Mouse (Mus musculus) heart, embryonic 10.5 days (tissue): ENCODE measurements around the gene Cdc27. TPM values are rescaled to one million over a fixed set of nuclear protein-coding genes. Genes with fewer than 3 reads are reported as not detected.
"Not testable (repeated sequence)": the region's sequence is repeated elsewhere in the genome, so short reads cannot be mapped to it uniquely, and the experiment has no call there.

ENCODE experiments used
- DNase-seq: peaks from one replicate; pipeline ENCODE4 v3.0.0-alpha.2; 2017; ENCODE audit warnings: low spot score
- H3K27ac ChIP-seq: fragments of 300-500 bp; sonication (generic); 2 replicates; pipeline ENCODE4 v1.5.1; 2016; ENCODE audit warnings: mild to moderate bottlenecking
- H3K27me3 ChIP-seq: fragments of 300-500 bp; sonication (generic); 2 replicates; pipeline ENCODE4 v1.6.1; 2016; ENCODE audit warnings: mild to moderate bottlenecking; ENCODE audit not compliant: poor library complexity, insufficient read depth, severe bottlenecking
- H3K36me3 ChIP-seq: fragments of 300-500 bp; sonication (generic); 2 replicates; pipeline ENCODE4 v1.6.1; 2016; ENCODE audit warnings: mild to moderate bottlenecking, moderate library complexity
- H3K4me1 ChIP-seq: fragments of 300-500 bp; sonication (generic); 2 replicates; pipeline ENCODE4 v1.6.1; 2016; ENCODE audit warnings: mild to moderate bottlenecking
- H3K4me3 ChIP-seq: fragments of 300-500 bp; sonication (generic); 2 replicates; pipeline ENCODE4 v1.5.1; 2016; ENCODE audit warnings: mild to moderate bottlenecking, moderate library complexity
- H3K9me3 ChIP-seq: fragments of 300-500 bp; sonication (generic); 2 replicates; pipeline ENCODE4 v1.6.1; 2016; ENCODE audit warnings: mild to moderate bottlenecking, moderate library complexity
- WGBS: fragments of 180-500 bp; shearing (Covaris S2); methylation state at CpG from one replicate; pipeline ENCODE4 v1.1.7; 2016; 5-methylcytosine and 5-hydroxymethylcytosine counted together
- polyA plus RNA-seq: library from polyadenylated mRNA; unstranded; fragments of >200 nt; fragmentation: Nextera tagmentation; extraction: Ambion mirVana; gene quantifications from 2 replicates; pipeline ENCODE4 v1.2.1, GENCODE M21; 2016

Cdc27 gene
- polyA plus RNA-seq, 1 experiment from 2014 or later: 39.0 TPM

GRCm38 (mm10) chr11:104566796-104567195, 16.4 kb upstream of the Cdc27 start:
- Histone ChIP-seq H3K4me3 (no peak overlapping the region), H3K27ac (0 out of 2 replicates have a peak overlapping the region, but pooled peaks have one; percentile 18), H3K4me1 (peaks cover 47% of the 10 kb centered on the region), H3K9me3 (no peaks in the 10 kb centered on the region), H3K27me3 (no peaks in the 10 kb centered on the region), H3K36me3 (no peaks in the 10 kb centered on the region)
- 77% methylated on average over 2 of the region's 2 CpGs for WGBS
- DNase-seq: peak; percentile 62

DNA sequence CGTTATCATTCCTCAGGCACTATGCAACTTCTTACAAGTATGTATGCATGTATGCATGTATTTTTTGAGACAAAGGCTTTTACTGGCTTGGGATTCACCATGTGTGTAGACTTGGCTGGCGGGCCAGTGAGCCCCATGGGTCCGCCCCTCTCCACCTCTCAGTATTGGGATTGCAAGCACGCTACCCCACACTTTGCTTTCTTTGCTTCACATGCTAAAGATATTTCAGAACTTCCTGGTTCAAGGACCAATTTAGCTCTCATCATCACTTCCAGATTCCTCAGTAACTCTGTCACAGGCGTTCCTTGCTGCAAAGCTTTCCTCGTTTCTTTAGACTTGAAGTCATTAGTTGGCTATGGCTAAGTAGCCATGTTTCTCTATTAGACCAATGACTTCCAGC, 15.7 kb upstream of the Cdc27 start:
- 66% methylated on average over 6 of the region's 6 CpGs for WGBS
- no peak for DNase-seq
- Histone ChIP-seq H3K4me1 (peaks cover 49% of the 10 kb centered on the region), H3K9me3 (no peaks in the 10 kb centered on the region), H3K27me3 (no peaks in the 10 kb centered on the region), H3K27ac (no peak overlapping the region), H3K4me3 (no peak overlapping the region), H3K36me3 (no peaks in the 10 kb centered on the region)

DNA sequence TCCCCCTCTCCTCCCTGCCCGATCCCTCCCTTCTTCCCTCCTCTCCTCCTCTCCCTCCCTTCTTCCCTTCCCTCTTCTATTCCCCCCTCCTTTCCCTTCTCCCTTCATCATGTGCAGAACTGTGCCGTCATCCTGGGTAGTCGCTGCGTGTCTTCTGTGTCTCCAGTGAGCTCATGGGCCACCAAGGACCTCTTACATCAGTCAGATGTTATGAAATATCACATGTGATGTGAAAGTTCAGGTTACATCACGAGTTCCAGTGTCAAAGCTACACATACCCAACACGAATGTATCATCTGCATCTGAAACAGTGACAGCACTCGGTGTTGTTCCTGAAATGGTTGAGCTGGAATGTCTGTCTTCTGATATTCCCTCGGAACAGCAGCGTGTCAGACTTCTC, 14.8 kb upstream of the Cdc27 start:
- Histone ChIP-seq H3K4me3 (no peak overlapping the region), H3K4me1 (peaks cover 57% of the 10 kb centered on the region), H3K9me3 (no peaks in the 10 kb centered on the region), H3K27ac (no peak overlapping the region), H3K27me3 (no peaks in the 10 kb centered on the region), H3K36me3 (no peaks in the 10 kb centered on the region)
- DNase-seq: peak; percentile 41
- 82% methylated on average over 9 of the region's 9 CpGs for WGBS

DNA sequence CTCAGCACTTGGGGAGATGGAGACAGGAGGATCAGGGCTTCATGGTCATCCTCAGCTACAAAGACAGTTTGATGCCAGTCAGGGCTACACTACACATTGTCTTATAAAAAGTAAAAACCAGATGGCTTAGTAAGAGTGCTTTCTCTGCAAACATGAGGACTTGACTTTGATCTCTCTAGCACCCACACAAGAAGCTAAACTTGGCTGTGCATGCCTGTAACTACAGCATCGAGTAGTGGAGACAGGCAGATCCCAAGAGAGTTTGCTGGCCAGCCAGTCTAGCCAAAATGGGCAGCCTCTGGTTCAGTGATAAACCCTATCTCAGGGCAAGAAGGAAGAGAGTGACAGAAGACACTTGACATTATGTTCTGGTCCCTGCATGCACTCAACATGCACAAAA, 13.1 kb upstream of the Cdc27 start:
- Histone ChIP-seq H3K36me3 (no peaks in the 10 kb centered on the region), H3K27ac (no peak overlapping the region), H3K27me3 (no peaks in the 10 kb centered on the region), H3K9me3 (no peaks in the 10 kb centered on the region), H3K4me3 (no peak overlapping the region), H3K4me1 (peaks cover 71% of the 10 kb centered on the region)
- 17% methylated on average over 1 of the region's 1 CpGs for WGBS
- DNase-seq: peak; percentile 56

- WGBS: 8% methylated on average over 2 of the region's 2 CpGs
- Histone ChIP-seq H3K27ac (peak overlapping the region; percentile 84), H3K4me1 (peaks cover 60% of the 10 kb centered on the region), H3K9me3 (no peaks in the 10 kb centered on the region), H3K36me3 (no peaks in the 10 kb centered on the region), H3K4me3 (no peak overlapping the region), H3K27me3 (no peaks in the 10 kb centered on the region)
- DNase-seq: peak; percentile 76
Observed at GRCm38 (mm10) chr11:104560971-104561370, 10.6 kb upstream of the Cdc27 start.

GRCm38 (mm10) chr11:104558651-104559403, 8.4 kb upstream of the Cdc27 start:
- no peaks in the 10 kb centered on the region for H3K36me3 ChIP-seq
- peak overlapping the region; percentile 80 for H3K27ac ChIP-seq
- WGBS: 53% methylated on average over 4 of the region's 4 CpGs
- H3K27me3 ChIP-seq: no peaks in the 10 kb centered on the region
- H3K4me3 ChIP-seq: no peak overlapping the region
- H3K9me3 ChIP-seq: no peaks in the 10 kb centered on the region
- DNase-seq: peak; percentile 72
- peaks cover 52% of the 10 kb centered on the region for H3K4me1 ChIP-seq

- H3K27ac ChIP-seq: peak overlapping the region; percentile 80
- no peaks in the 10 kb centered on the region for H3K36me3 ChIP-seq
- H3K4me3 ChIP-seq: no peak overlapping the region
- WGBS: 35% methylated on average over 4 of the region's 4 CpGs
- H3K27me3 ChIP-seq: 0 out of 2 replicates have a peak, but pooled peaks cover 3% of the 10 kb centered on the region
- peaks cover 46% of the 10 kb centered on the region for H3K4me1 ChIP-seq
- DNase-seq: peak; percentile 53
- no peaks in the 10 kb centered on the region for H3K9me3 ChIP-seq
Observed at GRCm38 (mm10) chr11:104558065-104558464, 7.6 kb upstream of the Cdc27 start.

GRCm38 (mm10) chr11:104549438-104550405, 698 bp downstream of the Cdc27 start:
- Histone ChIP-seq H3K9me3 (no peaks in the 10 kb centered on the region), H3K36me3 (peaks cover 12% of the 10 kb centered on the region; the same call in 1 of the 2 replicates), H3K4me1 (peaks cover 31% of the 10 kb centered on the region), H3K27ac (peak overlapping the region; percentile 97), H3K27me3 (0 out of 2 replicates have a peak, but pooled peaks cover 3% of the 10 kb centered on the region), H3K4me3 (peak overlapping the region; percentile 84)
- under 1% methylated on average over 53 of the region's 53 CpGs for WGBS
- no peak for DNase-seq

DNA sequence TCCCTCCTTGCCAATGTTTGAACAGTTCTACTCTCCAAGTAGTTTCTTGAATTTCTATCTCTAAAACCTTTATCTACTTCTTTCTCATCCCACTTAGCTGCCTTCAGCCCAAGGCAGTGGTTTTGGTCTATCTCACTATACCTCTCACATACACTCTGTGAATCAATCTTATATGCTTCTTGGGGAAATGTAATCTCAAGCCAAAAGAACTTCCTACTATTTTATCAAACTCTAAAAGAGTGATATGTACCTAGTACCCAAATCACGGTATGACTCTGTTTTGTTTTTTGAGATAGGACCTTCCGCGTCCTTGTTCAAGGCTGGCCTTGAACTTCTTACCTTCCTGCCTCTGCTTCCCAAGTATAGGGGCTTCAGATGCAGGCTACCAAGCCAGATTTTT, 2.9 kb downstream of the Cdc27 start:
- DNase-seq: no peak
- H3K9me3 ChIP-seq: no peaks in the 10 kb centered on the region
- WGBS: 82% methylated on average over 3 of the region's 3 CpGs
- peaks cover 32% of the 10 kb centered on the region for H3K4me1 ChIP-seq
- no peak overlapping the region for H3K4me3 ChIP-seq
- peaks cover 20% of the 10 kb centered on the region; the same call in 1 of the 2 replicates for H3K36me3 ChIP-seq
- H3K27me3 ChIP-seq: no peaks in the 10 kb centered on the region
- no peak overlapping the region for H3K27ac ChIP-seq

DNA sequence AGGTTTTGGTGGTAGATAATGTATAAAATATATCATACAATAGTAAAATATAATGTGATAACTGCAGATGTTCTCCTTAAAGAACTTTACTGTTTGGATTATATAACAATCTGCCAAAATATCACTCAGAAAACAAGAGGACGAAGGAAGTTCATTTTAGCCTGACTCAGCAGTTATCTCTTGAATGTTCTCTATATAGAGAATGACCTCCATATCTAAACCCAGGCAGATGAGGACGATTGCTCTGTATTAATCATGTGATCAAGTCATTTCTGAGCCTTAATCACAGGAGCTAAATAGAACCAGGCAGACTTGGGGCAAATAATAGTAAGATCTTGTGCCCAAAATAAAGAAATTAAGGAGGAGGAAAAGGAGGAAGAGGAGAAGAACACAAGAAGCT, 5.9 kb downstream of the Cdc27 start:
- H3K4me3 ChIP-seq: no peak overlapping the region
- 82% methylated on average over 2 of the region's 2 CpGs for WGBS
- H3K27me3 ChIP-seq: no peaks in the 10 kb centered on the region
- DNase-seq: no peak
- peaks cover 35% of the 10 kb centered on the region for H3K4me1 ChIP-seq
- no peak overlapping the region for H3K27ac ChIP-seq
- peaks cover 32% of the 10 kb centered on the region for H3K36me3 ChIP-seq
- no peaks in the 10 kb centered on the region for H3K9me3 ChIP-seq

DNA sequence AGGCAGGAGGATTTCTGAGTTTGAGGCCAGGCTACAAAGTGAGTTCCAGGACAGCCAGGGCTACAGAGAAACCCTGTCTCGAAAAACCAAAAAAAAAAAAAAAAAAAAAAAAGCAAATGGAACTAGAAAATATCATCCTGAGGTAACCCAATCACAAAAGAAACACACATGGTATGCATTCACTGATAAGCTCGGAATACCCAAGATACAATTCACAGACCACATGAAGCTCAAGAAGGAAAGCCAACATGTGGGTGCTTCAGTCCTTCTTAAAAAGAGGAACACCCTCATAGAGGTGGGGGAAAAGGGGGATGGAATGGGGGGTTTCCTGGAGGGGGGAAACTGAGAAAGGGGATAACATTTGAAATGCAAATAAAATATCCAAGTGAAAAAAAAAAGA, 7.1 kb downstream of the Cdc27 start:
- not testable (repeated sequence) for DNase-seq, H3K9me3 ChIP-seq, H3K27me3 ChIP-seq, H3K4me3 ChIP-seq, H3K27ac ChIP-seq
- Histone ChIP-seq H3K4me1 (peaks cover 29% of the 10 kb centered on the region), H3K36me3 (peaks cover 35% of the 10 kb centered on the region)
- 76% methylated on average over 2 of the region's 2 CpGs for WGBS

GRCm38 (mm10) chr11:104539811-104540210, 10.6 kb downstream of the Cdc27 start:
- no peak overlapping the region for H3K27ac ChIP-seq
- no peaks in the 10 kb centered on the region for H3K9me3 ChIP-seq
- peaks cover 7% of the 10 kb centered on the region; the same call in 1 of the 2 replicates for H3K4me1 ChIP-seq
- no peaks in the 10 kb centered on the region for H3K27me3 ChIP-seq
- H3K4me3 ChIP-seq: no peak overlapping the region
- no peak for DNase-seq
- 96% methylated on average over 5 of the region's 5 CpGs for WGBS
- peaks cover 25% of the 10 kb centered on the region for H3K36me3 ChIP-seq
